Mouse (Mus musculus) central nervous system, embryonic 14 days (tissue): ENCODE results near the gene Slc30a7. TPM values are rescaled to one million over a fixed set of nuclear protein-coding genes. Genes with fewer than 3 reads are reported as not detected.

Experiments
- polyA plus RNA-seq: library from polyadenylated mRNA; depleted of rRNA; stranded (reverse); fragments of >200 nt; gene quantifications from 2 replicates; pipeline ENCODE4 v1.2.3, GENCODE M21; 2012; rRNA removed

Slc30a7 gene
- polyA plus RNA-seq: 20.7 and 22.4 TPM in 2 replicates

DNA sequence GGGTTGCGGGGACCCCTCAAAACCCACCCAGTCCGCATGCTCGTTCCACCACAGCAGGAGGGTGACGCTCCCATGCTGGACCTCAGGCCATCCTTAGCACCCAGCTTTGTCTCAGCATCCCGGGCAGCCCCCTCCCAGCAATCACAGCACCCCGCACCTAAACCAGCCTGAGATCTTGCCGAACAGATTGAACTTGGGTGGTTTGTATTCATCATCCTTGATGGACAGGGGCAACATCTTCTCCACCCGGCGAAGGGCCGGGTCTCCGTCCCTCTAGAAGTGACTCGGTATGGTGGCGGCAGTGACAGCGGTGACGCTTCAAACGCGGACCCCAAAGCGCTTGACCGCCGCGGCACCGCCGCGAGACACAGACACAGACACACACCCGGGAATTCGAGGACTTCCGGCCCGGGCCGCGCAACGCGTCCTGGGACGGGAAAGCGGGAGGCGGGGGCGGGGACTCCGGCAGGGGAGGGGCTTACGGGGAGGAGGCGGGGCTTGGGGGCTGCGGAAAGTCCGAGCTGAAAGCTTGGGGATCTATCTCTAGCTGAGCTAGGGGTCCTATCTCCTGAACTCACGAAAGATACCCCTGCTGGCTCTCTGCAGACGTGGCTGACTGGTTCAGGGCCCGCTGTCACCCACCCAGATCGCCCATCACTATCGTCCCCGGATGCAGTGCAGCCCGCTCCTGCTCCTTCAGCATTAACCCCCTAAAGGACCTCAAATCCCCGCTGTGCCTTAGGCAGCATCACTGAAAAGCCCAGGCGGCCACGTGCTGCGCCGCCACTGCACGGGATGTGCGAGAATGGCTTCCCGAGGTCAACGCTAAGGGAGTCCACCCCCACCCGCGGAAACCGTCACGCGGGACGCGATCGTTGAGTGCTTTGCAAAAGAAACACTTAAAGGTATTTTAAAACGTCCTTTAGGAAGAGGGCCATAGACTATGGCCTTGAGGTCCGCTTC lies at the start of gene Slc30a7, which contains the start of gene Extl2:
Gene Slc30a7, minus strand, starts transcription at position 429 of the 963 bp plus-strand sequence.
Gene Extl2, plus strand, starts transcription at position 485 of the 963 bp plus-strand sequence.

Other genes starting within 250 kb of the Slc30a7 start
- 13.9 and 14.2 TPM in 2 replicates for gene Dph5, start 119.6 kb downstream of the Slc30a7 start, polyA plus RNA-seq
- 9.8 and 9.9 TPM in 2 replicates for gene Extl2, start 56 bp upstream of the Slc30a7 start, polyA plus RNA-seq
- 20.0 and 23.4 TPM in 2 replicates for gene Vcam1, start 122.3 kb upstream of the Slc30a7 start, polyA plus RNA-seq
- 5.3 and 7.4 TPM in 2 replicates for gene Gpr88, start 246.1 kb upstream of the Slc30a7 start, polyA plus RNA-seq